Mouse (Mus musculus) olfactory bulb, adult 2 months (tissue): ENCODE data around the gene Ccr4. TPM values are rescaled to one million over a fixed set of nuclear protein-coding genes. Genes with fewer than 3 reads are reported as not detected.

Experiments used
- H3K27ac ChIP-seq: fragments of 200-500 bp; 2 replicates; pipeline ENCODE4 v1.5.1; 2012; ENCODE audit warnings: low read depth, low read length; ENCODE audit not compliant: insufficient read depth
- H3K4me1 ChIP-seq: fragments of 200-500 bp; 2 replicates; pipeline ENCODE4 v1.6.1; 2012; ENCODE audit warnings: low read length; ENCODE audit not compliant: control insufficient read depth, insufficient read depth
- H3K4me3 ChIP-seq: fragments of 200-500 bp; 2 replicates; pipeline ENCODE4 v1.5.1; 2012; ENCODE audit warnings: mild to moderate bottlenecking, low read depth, low read length, moderate library complexity; ENCODE audit not compliant: insufficient read depth
- CTCF ChIP-seq: fragments of 200-500 bp; IDR thresholded peaks from 2 replicates; pipeline ENCODE4 v1.5.1; 2012; ENCODE audit warnings: low read depth, mild to moderate bottlenecking, low read length, moderate library complexity; ENCODE audit not compliant: insufficient read depth
- POLR2A ChIP-seq: fragments of 200-500 bp; IDR thresholded peaks from 2 replicates; pipeline ENCODE4 v1.6.1; 2012; ENCODE audit warnings: mild to moderate bottlenecking, low read depth, low read length, moderate library complexity; ENCODE audit not compliant: insufficient read depth
- WGBS: fragments of 180-500 bp; shearing (Covaris S2); methylation state at CpG from one replicate; pipeline ENCODE4 v1.1.7; 2018; 5-methylcytosine and 5-hydroxymethylcytosine counted together
- polyA plus RNA-seq: library from polyadenylated mRNA; stranded (reverse); fragments of >200 nt; gene quantifications from 2 replicates; pipeline ENCODE4 v1.2.4, GENCODE M21; 2012; ENCODE audit warnings: low replicate concordance; ENCODE audit not compliant: missing spikeins, insufficient read depth, insufficient read length

The Ccr4 gene
- polyA plus RNA-seq, result not detected in 2 replicates

GRCm38 (mm10) chr9:114504816-114505215 lies at the start of gene Ccr4:
TSS of gene Ccr4 (minus strand) at chr9:114504916.
- Histone ChIP-seq H3K4me3 (no peak within 1 kb of the TSS), H3K4me1 (no peaks in the 10 kb centered on the region), H3K27ac (no peak within 1 kb of the TSS)
- TF ChIP-seq POLR2A (no peak), CTCF (no peak)
- 89% methylated on average over 9 of the region's 9 CpGs for WGBS

GRCm38 (mm10) chr9:114553828-114554227 lies 49.1 kb upstream of the Ccr4 start:
- TF ChIP-seq POLR2A (no peak), CTCF (no peak)
- no peak overlapping the region for H3K27ac ChIP-seq
- no peak overlapping the region for H3K4me3 ChIP-seq
- H3K4me1 ChIP-seq, result no peaks in the 10 kb centered on the region

DNA sequence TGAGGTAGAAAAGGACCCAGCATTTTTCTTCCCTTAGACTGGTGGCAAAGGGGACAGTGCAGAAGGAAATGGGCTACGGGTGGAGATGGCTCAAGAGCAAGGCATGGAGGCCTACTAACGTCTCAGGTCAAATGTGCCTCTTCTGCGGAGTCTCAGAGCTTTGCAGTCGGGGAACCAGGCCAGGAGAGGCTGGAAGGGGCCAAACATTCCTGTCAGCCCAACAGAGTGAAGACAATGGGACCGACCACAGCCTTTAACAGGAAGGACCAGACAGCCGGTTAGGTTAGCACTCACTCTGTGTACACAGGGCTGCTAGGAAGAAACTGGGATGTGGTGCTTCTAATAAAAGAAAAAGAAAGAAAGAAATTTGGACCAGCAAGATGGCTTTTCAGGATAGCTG lies 45.3 kb upstream of the Ccr4 start:
- no peak overlapping the region for H3K27ac ChIP-seq
- H3K4me1 ChIP-seq, result no peaks in the 10 kb centered on the region
- no peak overlapping the region for H3K4me3 ChIP-seq
- TF ChIP-seq POLR2A, result no peak
- TF ChIP-seq CTCF, result no peak
- WGBS, result 70% methylated on average over 6 of the region's 6 CpGs

- TF ChIP-seq POLR2A (no peak), CTCF (no peak)
- H3K4me1 ChIP-seq, result no peaks in the 10 kb centered on the region
- no peak overlapping the region for H3K27ac ChIP-seq
- H3K4me3 ChIP-seq, result no peak overlapping the region
- WGBS, result 70% methylated on average over 5 of the region's 5 CpGs
These were observed 44.4 kb upstream of the Ccr4 start for GRCm38 (mm10) chr9:114549117-114549516.

- 65% methylated on average over 4 of the region's 4 CpGs for WGBS
- H3K4me3 ChIP-seq, result no peak overlapping the region
- no peak overlapping the region for H3K27ac ChIP-seq
- H3K4me1 ChIP-seq, result no peaks in the 10 kb centered on the region
- TF ChIP-seq CTCF (no peak), POLR2A (no peak)
These were observed 43.8 kb upstream of the Ccr4 start for GRCm38 (mm10) chr9:114548496-114548895.

GRCm38 (mm10) chr9:114547643-114548077 lies 42.9 kb upstream of the Ccr4 start:
- WGBS, result 66% methylated on average over 6 of the region's 6 CpGs
- Histone ChIP-seq H3K4me1 (no peaks in the 10 kb centered on the region), H3K4me3 (no peak overlapping the region), H3K27ac (no peak overlapping the region)
- no peak for TF ChIP-seq CTCF
- no peak for TF ChIP-seq POLR2A

DNA sequence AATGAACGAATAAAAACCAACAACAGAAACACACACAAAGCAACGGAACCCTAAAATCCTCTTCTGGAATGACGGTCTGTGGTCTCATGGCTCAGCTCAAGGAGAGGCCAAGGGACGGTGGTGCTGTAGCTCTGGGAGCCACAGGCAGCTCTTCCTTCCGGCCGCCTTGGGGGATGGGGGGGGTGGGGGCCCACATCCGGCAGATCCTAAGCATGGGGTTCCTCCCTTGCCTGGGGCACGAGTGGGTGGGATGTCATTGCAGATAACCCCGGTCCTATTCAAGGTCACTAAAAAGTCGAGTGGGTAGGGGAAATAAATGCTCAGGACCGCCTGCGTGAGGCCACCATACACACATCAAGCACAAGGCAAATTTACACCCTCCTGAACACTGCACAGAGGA lies 42.0 kb upstream of the Ccr4 start:
- 79% methylated on average over 12 of the region's 12 CpGs for WGBS
- TF ChIP-seq CTCF, result no peak
- TF ChIP-seq POLR2A, result no peak
- Histone ChIP-seq H3K4me1 (no peaks in the 10 kb centered on the region), H3K4me3 (no peak overlapping the region), H3K27ac (no peak overlapping the region)

GRCm38 (mm10) chr9:114544754-114545393 lies 40.2 kb upstream of the Ccr4 start:
- Histone ChIP-seq H3K4me1 (no peaks in the 10 kb centered on the region), H3K4me3 (no peak overlapping the region), H3K27ac (no peak overlapping the region)
- WGBS, result 51% methylated on average over 9 of the region's 9 CpGs
- TF ChIP-seq POLR2A, result no peak
- no peak for TF ChIP-seq CTCF

DNA sequence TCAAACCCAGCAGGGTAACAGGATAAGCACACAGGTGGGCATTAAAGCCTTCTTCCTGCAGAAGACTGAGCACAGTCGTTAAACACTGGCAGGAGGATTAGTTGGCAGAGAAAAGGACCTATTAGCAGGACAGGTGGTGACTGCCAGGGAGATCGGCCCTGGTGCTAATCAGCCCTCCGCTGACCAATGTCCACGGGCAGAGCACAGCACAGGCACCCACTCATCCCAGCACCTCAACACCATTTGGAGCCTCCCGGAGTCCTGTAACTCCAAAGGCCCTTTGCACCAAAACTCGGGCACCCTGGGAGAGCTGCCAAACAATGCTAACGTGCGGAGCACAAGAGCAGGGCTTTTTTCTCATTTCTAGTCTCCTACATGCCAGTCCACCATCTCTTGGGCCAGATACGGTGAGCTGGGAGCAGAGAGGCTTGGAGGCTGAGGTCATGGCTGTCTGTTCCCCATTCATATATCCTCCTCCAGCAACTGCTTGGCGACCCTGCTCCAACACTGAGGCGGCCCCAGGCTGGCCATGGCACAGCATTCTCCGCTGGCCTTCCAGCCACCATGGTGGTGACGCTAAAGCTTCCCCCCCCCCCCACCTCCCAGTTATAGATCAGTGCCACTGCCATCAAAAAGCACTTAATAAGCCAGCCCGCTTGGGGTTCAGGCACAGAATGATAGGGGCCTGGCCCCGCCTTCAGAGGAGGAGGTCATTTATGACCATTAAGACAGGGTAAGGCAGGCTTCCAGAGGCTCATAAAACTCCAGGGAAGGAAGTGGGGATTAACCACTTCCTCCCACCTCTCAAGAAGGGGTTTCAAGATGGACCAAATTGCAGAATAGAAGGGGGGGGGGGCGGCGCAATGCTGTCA lies 39.4 kb upstream of the Ccr4 start:
- Histone ChIP-seq H3K4me1 (no peaks in the 10 kb centered on the region), H3K27ac (no peak overlapping the region), H3K4me3 (no peak overlapping the region)
- WGBS, result 52% methylated on average over 17 of the region's 17 CpGs
- no peak for TF ChIP-seq POLR2A
- no peak for TF ChIP-seq CTCF
